Mouse (Mus musculus): ENCODE measurements at regions not wholly inside any gene's neighbourhood (a gene's known extent, or its start where the extent isn't known, plus 50 kb on each side); places are given as distances from the start of the nearest gene placed in this dataset.

GRCm38 (mm10) chr3:70460811-70461210 is 453.4 kb downstream of the Otol1 start:
- no peak overlapping the region for H3K4me3 ChIP-seq (ENCODE audit: low read length)
- no peaks in the 10 kb centered on the region for H3K9me3 ChIP-seq (ENCODE audit: control insufficient read depth, low read length)
- H3K4me2 ChIP-seq (replicated peaks; ENCODE audit: low read depth, low read length): no peak overlapping the region
- no peak for ATAC-seq (ENCODE audit: low FRiP score, low TSS enrichment)
- no peak overlapping the region for H3K27ac ChIP-seq (ENCODE audit: low read depth, low read length)
- H3K9ac ChIP-seq (ENCODE audit: low read depth, low read length): no peak overlapping the region
- 30% methylated on average over 2 of the region's 2 CpGs for WGBS
- H3K27me3 ChIP-seq (ENCODE audit: control insufficient read depth, insufficient read depth, low read length): no peaks in the 10 kb centered on the region
- no peaks in the 10 kb centered on the region for H3K4me1 ChIP-seq (ENCODE audit: control insufficient read depth, insufficient read depth, low read length)
- no peaks in the 10 kb centered on the region for H3K36me3 ChIP-seq (ENCODE audit: control insufficient read depth, insufficient read depth, low read length)

- Histone ChIP-seq H3K9me3 (ENCODE audit: control insufficient read depth, low read length) (no peaks in the 10 kb centered on the region), H3K4me1 (ENCODE audit: control insufficient read depth, insufficient read depth, low read length) (no peaks in the 10 kb centered on the region), H3K4me3 (ENCODE audit: low read length) (no peak overlapping the region), H3K4me2 (replicated peaks; ENCODE audit: low read depth, low read length) (no peak overlapping the region), H3K36me3 (ENCODE audit: control insufficient read depth, insufficient read depth, low read length) (no peaks in the 10 kb centered on the region), H3K27me3 (ENCODE audit: control insufficient read depth, insufficient read depth, low read length) (no peaks in the 10 kb centered on the region), H3K9ac (ENCODE audit: low read depth, low read length) (no peak overlapping the region), H3K27ac (ENCODE audit: low read depth, low read length) (no peak overlapping the region)
- ATAC-seq (ENCODE audit: low FRiP score, low TSS enrichment): no peak
Measured at GRCm38 (mm10) chr3:70463221-70463620, 455.8 kb downstream of the Otol1 start.

- no peak overlapping the region for H3K4me2 ChIP-seq (replicated peaks; ENCODE audit: low read depth, low read length)
- no peaks in the 10 kb centered on the region for H3K9me3 ChIP-seq (ENCODE audit: control insufficient read depth, low read length)
- H3K27me3 ChIP-seq (ENCODE audit: control insufficient read depth, insufficient read depth, low read length): no peaks in the 10 kb centered on the region
- H3K27ac ChIP-seq (ENCODE audit: low read depth, low read length): no peak overlapping the region
- peak; percentile 75; the same call in 1 of the 2 replicates for ATAC-seq (ENCODE audit: low FRiP score, low TSS enrichment)
- H3K36me3 ChIP-seq (ENCODE audit: control insufficient read depth, insufficient read depth, low read length): no peaks in the 10 kb centered on the region
- WGBS: 27% methylated on average over 9 of the region's 9 CpGs
- H3K9ac ChIP-seq (ENCODE audit: low read depth, low read length): no peak overlapping the region
- H3K4me1 ChIP-seq (ENCODE audit: control insufficient read depth, insufficient read depth, low read length): no peaks in the 10 kb centered on the region
- H3K4me3 ChIP-seq (ENCODE audit: low read length): no peak overlapping the region
Measured at GRCm38 (mm10) chr3:70482521-70482920, 475.1 kb downstream of the Otol1 start.

DNA sequence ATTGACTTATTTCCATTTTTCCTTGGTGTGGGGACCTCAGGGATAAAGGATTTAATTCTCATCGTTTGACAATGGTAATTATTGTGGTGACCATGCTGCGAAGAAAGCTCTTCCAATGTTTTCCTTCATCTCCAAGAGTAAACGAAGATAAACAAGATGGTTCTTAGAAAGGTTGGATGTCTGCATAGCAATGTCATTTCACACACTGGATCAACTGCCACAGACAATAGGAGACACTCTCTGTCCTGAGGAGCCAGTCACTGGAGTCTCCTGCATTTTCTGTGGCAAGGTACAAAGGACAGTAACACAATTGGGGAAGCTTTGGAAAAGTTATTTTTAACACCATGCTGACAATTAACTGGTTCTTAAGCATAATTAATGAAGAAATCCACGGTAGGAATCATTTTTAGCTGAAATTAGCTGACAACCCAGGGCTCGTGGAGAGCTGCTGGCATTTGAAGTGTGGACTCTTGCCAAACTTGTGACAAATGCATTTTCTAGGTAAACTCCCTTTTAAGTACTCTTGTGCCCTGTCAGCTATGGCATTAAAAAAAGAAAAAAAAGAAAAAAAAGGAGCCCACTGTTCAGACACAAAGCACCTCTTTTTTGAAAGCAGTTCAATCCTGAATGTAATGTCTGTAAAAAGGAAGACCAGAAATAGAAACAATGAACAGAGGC is 475.8 kb downstream of the Otol1 start:
- Histone ChIP-seq H3K4me3 (ENCODE audit: low read length) (no peak overlapping the region), H3K9ac (ENCODE audit: low read depth, low read length) (no peak overlapping the region), H3K9me3 (ENCODE audit: control insufficient read depth, low read length) (no peaks in the 10 kb centered on the region), H3K36me3 (ENCODE audit: control insufficient read depth, insufficient read depth, low read length) (no peaks in the 10 kb centered on the region), H3K27me3 (ENCODE audit: control insufficient read depth, insufficient read depth, low read length) (no peaks in the 10 kb centered on the region), H3K27ac (ENCODE audit: low read depth, low read length) (no peak overlapping the region), H3K4me2 (replicated peaks; ENCODE audit: low read depth, low read length) (no peak overlapping the region), H3K4me1 (ENCODE audit: control insufficient read depth, insufficient read depth, low read length) (no peaks in the 10 kb centered on the region)
- 73% methylated on average over 5 of the region's 5 CpGs for WGBS
- ATAC-seq (ENCODE audit: low FRiP score, low TSS enrichment): no peak

GRCm38 (mm10) chr3:70496431-70496830 is 489.0 kb downstream of the Otol1 start:
- Histone ChIP-seq H3K9ac (ENCODE audit: low read depth, low read length) (no peak overlapping the region), H3K27me3 (ENCODE audit: control insufficient read depth, insufficient read depth, low read length) (no peaks in the 10 kb centered on the region), H3K36me3 (ENCODE audit: control insufficient read depth, insufficient read depth, low read length) (no peaks in the 10 kb centered on the region), H3K4me3 (ENCODE audit: low read length) (no peak overlapping the region), H3K4me2 (replicated peaks; ENCODE audit: low read depth, low read length) (no peak overlapping the region), H3K9me3 (ENCODE audit: control insufficient read depth, low read length) (no peaks in the 10 kb centered on the region), H3K27ac (ENCODE audit: low read depth, low read length) (no peak overlapping the region), H3K4me1 (ENCODE audit: control insufficient read depth, insufficient read depth, low read length) (no peaks in the 10 kb centered on the region)
- no peak for ATAC-seq (ENCODE audit: low FRiP score, low TSS enrichment)

DNA sequence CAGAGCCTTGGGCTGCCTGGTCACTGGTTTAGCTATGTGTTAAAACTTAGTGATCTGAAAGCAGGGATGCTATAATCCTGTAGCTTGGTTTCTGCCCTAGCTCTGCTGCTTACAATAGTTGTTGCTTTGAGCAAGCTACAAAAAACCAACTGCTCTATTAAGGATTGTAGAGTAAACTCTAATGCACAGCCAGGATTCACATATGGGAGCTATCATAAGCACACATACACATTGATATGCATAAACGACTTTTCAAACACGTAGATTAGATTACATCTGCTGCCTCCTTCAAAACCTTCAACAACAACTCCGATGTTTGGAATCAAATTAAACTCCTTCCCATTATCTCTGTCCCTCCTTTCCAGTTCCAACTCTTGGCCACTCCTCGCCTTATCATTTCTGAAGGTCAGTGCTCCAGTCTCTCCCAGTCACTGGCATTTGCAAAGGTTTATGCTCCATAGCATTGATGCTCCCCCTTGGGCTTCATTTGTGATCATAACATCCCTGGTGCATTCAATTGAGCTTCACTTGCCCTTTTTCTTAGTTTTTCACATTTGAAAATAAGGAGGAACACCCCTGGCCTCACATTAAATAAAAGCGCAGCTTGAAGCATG is 492.9 kb downstream of the Otol1 start:
- Histone ChIP-seq H3K4me1 (ENCODE audit: control insufficient read depth, insufficient read depth, low read length) (no peaks in the 10 kb centered on the region), H3K4me3 (ENCODE audit: low read length) (no peak overlapping the region), H3K9me3 (ENCODE audit: control insufficient read depth, low read length) (no peaks in the 10 kb centered on the region), H3K27me3 (ENCODE audit: control insufficient read depth, insufficient read depth, low read length) (no peaks in the 10 kb centered on the region), H3K4me2 (replicated peaks; ENCODE audit: low read depth, low read length) (no peak overlapping the region), H3K27ac (ENCODE audit: low read depth, low read length) (no peak overlapping the region), H3K9ac (ENCODE audit: low read depth, low read length) (no peak overlapping the region), H3K36me3 (ENCODE audit: control insufficient read depth, insufficient read depth, low read length) (no peaks in the 10 kb centered on the region)
- 83% methylated on average over 5 of the region's 5 CpGs for WGBS
- ATAC-seq (ENCODE audit: low FRiP score, low TSS enrichment): no peak

- WGBS: 64% methylated on average over 9 of the region's 9 CpGs
- H3K9ac ChIP-seq (ENCODE audit: low read depth, low read length): no peak overlapping the region
- H3K27ac ChIP-seq (ENCODE audit: low read depth, low read length): no peak overlapping the region
- no peaks in the 10 kb centered on the region for H3K9me3 ChIP-seq (ENCODE audit: control insufficient read depth, low read length)
- no peaks in the 10 kb centered on the region for H3K4me1 ChIP-seq (ENCODE audit: control insufficient read depth, insufficient read depth, low read length)
- no peak overlapping the region for H3K4me3 ChIP-seq (ENCODE audit: low read length)
- H3K36me3 ChIP-seq (ENCODE audit: control insufficient read depth, insufficient read depth, low read length): no peaks in the 10 kb centered on the region
- H3K27me3 ChIP-seq (ENCODE audit: control insufficient read depth, insufficient read depth, low read length): no peaks in the 10 kb centered on the region
- H3K4me2 ChIP-seq (replicated peaks; ENCODE audit: low read depth, low read length): no peak overlapping the region
- no peak for ATAC-seq (ENCODE audit: low FRiP score, low TSS enrichment)
Measured at GRCm38 (mm10) chr3:70500991-70501961, 493.9 kb downstream of the Otol1 start.

DNA sequence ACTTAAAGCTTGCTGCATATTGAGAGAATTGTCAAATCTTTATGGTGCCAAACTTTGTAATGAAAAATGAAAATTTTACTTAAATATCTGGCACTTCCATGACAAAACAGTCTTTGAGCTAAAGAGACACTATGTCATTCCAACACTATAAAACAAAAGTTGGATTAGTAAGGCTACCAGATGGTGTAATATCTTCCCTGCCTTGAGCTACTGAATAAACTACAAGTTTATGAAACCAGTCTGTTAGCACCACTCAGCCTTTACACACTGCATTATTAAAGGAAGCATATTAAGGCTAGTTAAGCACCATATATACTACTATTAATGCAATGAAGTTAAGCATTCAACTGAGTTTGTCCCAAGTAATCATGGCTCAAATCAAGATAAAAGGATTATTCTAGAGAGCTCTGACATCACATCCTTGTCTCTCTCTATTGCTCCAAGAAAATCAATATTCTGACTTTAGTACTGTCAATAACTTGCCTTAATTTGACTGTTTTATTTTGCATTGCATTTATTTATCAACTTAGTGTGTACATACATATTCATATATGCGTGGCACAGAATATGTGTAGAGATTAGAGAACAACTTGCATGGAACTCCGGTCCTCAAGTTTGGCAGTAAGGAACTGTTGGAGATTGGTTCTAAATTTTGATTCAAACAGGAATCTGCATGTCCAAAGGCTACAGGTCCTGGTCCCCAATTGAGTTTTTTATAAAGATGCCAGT is 526.3 kb downstream of the Otol1 start:
- Histone ChIP-seq H3K27ac (ENCODE audit: low read depth, low read length) (no peak overlapping the region), H3K4me2 (replicated peaks; ENCODE audit: low read depth, low read length) (no peak overlapping the region), H3K4me3 (ENCODE audit: low read length) (no peak overlapping the region), H3K27me3 (ENCODE audit: control insufficient read depth, insufficient read depth, low read length) (no peaks in the 10 kb centered on the region), H3K9ac (ENCODE audit: low read depth, low read length) (no peak overlapping the region), H3K9me3 (ENCODE audit: control insufficient read depth, low read length) (no peaks in the 10 kb centered on the region), H3K36me3 (ENCODE audit: control insufficient read depth, insufficient read depth, low read length) (no peaks in the 10 kb centered on the region), H3K4me1 (ENCODE audit: control insufficient read depth, insufficient read depth, low read length) (no peaks in the 10 kb centered on the region)
- WGBS: 99% methylated on average over 2 of the region's 2 CpGs
- ATAC-seq (ENCODE audit: low FRiP score, low TSS enrichment): no peak
